Mouse (Mus musculus) cerebellum, postnatal 14 days (tissue): ENCODE measurements around the gene Daw1.
A peak's percentile ranks its signal among the peaks of the same experiment; 100 is the strongest.

Source experiments
- DNase-seq, 2 experiments: peaks; one replicate each; pipeline ENCODE4 v3.0.0; 2021; ENCODE audit warnings: mixed read lengths in 2 of 2

Daw1 gene

DNA sequence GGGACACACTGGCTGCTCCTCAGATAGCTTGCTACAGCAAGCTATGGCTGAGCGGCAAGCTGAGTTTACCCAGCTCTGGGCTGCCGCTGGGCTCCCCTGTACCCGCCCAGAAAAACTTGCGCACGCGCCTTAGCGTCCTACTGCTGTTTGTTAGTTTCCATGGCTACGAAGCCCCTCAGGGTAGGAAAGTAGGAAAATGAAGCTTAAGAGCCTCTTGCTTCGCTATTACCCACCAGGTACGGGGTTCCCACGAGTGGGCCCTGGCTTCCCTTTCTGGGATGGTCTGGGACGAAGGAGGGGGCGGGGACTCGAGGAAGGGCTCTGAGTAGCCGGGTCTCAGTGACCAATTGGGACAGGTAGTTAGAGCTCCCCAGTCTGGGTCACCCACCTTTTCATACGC is at the start of gene Daw1:
Gene Daw1 (plus strand): TSS at position 150 of the 400 bp plus-strand sequence.
- peak; percentile 73 to 80 for DNase-seq

DNA sequence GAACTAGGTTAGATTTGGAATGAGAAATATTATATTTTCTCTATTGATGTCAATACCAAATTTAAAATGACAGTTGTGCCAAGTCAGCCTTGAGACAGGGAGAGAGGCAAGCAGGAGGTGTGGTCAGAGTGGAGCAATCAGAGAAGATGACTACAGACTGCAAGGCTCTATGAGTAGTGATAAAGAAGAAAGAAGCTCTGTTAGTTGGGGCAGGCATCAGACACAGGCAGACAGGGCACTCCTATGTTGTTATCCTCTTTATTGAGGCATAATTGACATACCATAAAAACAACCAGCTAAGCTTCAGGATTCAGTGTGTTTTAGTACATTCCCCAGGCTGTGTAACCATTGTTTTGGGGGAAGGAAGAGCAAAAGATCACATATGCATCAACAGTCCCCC is 48.6 kb upstream of the Daw1 start:
- no peak for DNase-seq

DNA sequence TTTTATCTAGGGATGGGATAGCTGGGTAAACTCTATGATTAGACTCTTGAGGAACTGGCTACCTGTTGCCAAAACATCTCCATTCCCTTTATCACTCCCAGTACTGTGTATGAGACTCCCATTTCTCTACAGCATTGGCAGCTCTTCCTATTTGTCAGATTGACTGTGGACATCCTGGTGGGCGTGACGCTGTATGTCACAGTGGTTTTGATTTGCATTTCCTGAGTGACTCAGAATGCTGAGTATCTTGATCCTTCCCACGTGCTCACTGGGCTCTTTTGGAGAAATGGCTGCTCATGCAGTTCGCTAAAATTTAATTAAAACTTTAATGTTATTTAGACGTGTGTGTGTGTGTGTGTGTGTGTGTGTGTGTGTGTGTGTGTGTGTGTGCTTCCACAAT is 47.8 kb upstream of the Daw1 start:
- no peak for DNase-seq

DNA sequence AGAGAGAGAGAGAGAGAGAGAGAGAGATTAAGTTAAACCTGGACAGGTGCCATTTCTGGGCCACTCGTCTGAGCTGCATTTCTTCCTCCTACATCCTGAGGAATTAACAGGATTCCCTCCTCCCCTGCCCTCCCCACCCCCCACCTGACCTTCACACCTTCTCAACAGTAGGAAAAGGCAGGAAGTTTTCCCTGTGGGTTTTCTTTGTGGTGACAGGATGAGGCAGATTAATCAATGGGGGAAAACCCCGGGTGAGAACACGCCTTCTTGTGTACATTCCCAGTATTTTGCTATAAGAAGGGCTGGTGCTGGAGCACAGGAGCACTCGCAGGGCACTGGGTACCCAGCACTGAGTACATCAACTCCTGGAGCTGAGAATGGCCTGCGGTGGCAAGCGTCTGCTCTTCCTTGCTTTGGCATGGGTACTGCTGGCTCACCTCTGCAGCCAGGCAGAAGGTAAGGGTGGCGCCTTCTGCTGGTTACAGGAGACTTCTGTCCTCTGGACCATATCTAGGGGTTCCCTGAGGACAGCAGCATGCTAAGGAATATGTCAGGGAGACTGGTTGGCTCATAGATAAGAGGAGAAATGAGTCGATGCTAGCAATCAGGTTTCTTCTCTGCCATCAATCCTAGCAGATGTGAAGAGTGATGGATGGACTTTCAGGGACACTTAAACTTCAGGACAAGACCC is 43.0 kb upstream of the Daw1 start, which contains the start of gene Ccl20:
Gene Ccl20 (plus strand): TSS at position 320 of the 691 bp plus-strand sequence.
- DNase-seq = no peak

DNA sequence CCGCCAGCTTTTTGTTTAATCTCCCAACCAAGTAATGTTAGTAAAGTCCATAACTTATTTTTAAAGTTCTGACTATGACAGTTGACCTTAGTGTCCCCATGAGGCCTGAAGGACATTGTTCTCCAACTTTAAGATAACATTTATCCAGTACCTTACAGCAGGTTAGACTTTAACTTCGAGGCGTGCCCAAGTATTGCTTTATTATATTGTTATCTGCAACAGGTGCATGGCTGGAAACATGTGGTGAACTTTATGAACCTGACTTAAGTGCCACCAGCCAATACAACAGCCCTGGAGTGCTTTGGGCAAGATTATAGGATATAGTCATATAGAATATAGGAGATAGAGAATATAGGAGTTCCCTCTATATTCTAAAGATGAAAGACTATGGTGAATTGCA is 42.3 kb upstream of the Daw1 start:
- no peak for DNase-seq

DNA sequence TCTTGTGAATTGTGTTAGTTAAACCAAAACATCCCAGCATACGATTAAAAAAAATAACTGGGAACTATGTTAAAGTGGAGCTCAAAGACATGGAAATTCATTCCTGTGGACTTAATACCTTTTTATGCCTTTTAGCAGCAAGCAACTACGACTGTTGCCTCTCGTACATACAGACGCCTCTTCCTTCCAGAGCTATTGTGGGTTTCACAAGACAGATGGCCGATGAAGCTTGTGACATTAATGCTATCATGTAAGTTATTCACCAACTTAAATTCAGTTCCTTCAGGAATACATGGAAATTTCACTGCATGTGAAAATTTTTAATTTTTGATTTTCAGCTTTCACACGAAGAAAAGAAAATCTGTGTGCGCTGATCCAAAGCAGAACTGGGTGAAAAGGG is 41.9 kb upstream of the Daw1 start:
- DNase-seq = no peak

DNA sequence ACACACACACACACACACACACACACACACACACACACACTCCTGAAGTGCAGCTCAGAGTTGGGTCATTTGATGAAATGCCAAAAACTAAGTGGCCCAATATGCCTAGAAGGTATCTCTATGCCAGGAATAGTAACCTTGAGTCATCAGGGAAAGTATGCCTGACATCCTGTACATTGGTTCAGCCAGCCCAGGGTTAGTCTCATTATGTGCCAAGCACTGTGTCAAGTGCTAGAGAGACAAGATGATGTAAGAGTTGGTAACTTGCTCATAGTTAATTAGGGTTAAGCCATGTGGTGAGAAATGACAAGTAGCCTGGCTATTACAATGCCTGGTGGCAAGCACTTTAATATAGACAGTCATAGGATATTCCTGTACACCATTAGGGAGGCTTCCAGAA is 39.6 kb upstream of the Daw1 start:
- DNase-seq = no peak

DNA sequence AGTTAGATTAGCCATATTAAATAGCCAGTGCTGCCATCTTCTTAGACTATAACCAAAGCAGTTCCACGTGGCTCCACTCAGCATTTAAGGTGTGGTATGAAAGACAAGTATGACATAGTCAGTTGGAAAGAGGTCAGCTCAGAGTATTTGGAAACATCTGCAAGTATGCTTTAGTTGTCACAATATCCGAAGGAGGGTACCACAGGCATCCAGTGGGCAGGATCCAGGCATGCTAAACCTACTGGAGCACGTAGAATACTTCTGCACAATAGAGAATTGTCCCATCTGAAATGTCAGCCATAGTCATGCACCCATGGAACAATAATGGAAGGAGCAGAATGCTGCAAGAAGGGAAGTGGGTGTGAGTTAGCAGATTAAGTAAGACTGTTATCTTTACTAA is 39.2 kb upstream of the Daw1 start:
- no peak for DNase-seq

DNA sequence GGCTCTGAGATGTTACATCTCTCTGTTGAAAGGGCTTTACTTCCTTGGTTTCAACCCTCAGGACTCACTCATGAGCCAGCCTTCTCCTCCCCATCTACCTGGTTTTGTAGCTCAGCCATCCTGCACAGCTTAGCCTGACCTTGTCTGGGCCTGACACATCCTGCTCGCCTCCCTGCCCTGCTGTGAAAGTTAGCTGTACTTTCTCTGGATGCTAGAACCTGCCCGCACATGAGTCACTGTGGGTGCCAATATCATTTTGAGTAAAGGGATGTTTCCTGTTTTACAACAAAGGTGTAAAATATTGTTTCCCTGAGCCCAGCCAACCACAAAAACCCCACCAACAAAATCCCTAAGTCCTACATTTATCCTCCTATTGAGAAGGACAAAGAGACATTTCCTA is 36.4 kb upstream of the Daw1 start:
- no peak for DNase-seq

DNA sequence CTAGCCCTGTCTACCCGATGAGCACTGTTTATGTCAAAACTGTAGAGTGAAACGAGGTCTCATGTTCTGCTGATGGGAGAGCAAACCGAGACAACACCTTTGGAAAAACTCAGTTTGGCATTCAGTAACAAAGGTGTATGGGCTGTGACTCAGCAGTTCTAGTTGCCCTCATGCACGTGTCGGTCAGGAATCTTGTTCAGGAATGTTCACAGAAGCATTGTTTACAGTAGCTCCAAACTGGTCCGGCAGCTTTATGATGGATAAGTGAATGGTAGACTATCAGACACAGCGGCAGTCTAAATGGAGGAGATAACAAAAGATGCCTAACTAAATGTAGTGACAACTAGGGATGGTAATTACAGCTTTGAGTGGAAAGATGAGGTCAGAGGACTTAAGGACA is 23.7 kb upstream of the Daw1 start:
- no peak for DNase-seq

DNA sequence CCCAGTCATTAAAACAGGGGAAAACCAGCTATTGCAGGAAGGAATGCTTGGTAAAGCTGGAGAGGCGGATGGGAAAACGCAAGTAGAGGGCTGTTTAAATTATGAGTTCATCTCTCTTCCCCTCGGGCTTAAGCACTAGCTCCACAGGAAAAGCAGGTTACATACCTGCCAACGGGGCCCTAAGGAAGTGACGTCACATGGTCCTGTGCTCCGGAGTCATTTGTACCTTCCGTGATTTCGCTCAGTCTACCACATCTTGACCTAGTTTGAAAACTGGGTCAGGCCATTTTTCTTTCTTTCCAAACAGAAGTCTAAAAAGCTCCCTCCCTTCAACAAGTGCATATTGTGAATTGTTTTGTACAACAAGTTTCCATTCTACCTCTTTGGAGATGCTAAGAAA is 21.7 kb upstream of the Daw1 start:
- no peak for DNase-seq

DNA sequence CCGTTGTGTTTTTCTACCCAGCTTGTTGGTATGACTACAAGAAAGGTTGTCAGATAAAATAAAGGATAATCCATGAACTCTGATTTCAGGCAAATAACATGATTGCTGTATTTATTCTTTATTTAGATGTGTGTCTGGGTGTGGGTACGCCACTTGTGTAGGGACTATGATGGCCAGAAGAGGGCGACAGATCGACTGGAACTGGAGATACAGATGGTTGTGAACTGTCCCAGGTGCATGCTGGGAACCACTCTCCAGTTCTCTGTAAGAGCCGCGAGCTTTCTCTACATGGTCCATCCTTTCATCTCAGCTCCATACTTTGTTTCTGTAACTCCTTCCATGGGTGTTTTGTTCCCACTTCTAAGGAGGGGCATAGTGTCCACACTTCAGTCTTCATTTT is 20.8 kb upstream of the Daw1 start:
- DNase-seq = no peak

DNA sequence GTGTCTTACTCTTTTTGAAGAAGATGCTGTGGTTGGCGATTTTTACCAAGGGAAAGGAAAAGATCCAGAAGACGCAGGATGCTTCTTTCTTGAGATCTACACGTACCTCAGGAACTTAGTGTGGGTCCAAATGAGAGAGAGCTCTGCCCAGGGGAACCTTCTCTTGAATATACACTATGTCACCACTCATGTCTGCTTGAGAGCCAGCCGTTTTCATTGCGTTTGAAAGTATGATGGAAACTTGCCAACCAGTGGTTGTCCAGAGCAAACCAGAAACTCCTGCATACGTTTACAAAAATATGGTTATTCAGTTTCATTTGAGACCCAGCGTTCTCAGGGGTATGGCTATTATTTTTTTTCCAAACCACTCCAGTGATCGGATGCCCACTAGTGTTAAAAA is 18.0 kb upstream of the Daw1 start:
- DNase-seq = no peak

DNA sequence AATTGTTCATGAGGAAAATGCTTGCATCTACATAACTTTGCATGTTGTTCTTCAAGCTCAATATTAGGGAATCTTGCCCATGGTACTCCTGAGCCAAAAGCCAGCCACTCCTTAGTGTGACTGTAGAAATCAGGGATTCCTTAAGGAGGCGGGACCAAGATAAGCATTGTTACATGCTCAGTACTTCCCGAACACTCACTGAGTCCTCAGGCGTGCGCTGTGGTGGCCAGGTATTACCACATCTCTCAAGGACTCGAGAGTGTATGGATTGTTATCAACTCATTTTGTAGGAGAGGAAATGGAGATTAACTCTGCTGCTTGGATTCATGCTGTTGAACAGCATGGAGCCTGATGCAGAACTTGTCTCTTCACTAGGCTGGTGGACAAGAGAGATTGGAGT is 17.5 kb upstream of the Daw1 start:
- no peak for DNase-seq

DNA sequence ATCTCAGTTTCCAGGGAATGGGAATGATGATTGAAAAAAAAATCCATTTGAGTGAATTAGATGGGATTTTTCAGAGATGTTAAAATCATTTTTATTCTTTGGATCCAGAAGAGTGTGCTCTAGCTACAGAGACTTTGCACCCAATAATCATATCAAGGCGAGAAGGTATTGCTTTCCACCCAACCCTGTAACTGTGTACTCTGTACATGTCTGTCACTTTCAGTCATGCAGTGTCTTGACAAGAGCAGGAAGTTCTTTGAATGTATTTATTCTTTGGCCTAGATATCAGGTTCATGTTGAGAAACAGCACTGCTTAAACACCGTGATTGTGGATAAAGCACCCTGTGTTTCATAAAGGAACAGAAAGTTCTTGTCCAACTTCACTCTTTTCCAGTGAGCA is 13.0 kb upstream of the Daw1 start:
- no peak for DNase-seq

DNA sequence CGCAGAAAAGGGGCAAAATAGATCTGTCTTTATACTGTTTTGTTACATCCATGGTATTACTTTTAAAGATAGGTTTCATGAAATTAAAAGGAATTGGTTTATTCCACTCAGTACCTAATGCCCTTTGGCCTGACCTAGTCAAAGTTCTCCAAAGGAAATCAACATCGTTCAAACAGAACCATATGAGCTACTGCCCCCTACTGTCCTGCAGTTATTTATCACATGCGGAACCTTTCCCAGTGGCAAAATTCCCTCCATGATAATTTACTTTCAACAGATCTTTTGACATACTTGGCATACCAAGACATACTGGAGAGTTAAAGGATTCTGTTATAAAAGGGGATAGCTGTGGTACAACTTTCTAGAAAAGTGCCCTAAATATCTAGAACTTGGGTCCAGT is 9.3 kb upstream of the Daw1 start:
- no peak for DNase-seq

DNA sequence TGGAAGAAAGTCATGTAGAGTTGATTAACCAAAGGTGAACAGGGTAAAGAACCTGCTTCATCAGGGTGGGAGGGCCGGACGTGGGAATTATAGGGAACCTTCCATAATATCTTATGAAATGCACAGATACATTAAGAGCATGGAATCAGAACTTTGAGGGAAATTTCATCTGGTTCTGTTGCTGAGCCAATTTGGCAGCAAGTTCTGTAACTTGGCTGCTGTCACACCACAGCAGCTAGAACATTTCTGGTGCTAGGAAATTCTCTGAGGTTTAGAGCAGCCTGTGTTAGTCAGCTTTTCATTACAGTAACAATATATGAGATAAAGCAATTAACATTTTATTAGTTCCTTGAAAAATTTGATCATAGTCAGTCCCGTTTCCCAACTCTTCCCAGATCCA is 6.6 kb upstream of the Daw1 start:
- DNase-seq = no peak

DNA sequence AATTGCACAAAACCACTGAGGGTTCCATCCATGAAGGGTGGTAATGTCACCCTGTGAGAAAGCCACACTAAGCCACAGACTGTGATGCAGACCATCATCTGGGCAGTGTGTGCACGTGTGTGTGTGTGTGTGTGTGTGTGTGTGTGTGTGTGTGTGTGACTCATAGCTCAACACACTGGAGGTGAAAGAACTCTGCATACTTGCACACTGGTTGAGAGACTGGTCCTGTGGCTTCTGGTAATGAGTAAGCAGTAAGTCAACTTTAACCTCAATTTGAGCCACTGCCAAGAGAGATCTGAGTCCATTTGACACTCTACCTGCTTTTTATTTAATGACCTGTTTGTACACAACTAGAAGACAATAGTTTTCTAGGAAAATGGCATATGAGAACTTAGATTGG is 2.7 kb upstream of the Daw1 start:
- no peak for DNase-seq

DNA sequence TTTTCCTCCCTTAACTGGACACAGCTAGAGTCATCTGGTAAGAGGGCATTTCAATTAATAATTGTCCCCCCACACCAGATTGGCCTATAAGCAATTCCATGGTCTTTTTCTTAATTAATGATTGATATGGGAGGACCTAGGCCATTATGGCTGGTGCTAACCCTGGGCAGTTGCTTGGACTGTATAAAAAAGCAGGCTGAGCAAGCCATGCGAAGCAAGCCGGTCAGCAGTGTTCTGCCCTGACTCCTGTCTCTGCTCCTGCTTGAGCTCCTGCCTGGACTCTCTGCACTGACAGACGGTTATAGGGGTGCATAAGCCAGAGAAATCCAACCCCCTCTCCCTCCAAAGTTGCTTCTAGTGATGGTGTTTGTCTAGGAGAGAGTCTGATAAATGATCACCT is 2.1 kb downstream of the Daw1 start:
- DNase-seq = no peak

DNA sequence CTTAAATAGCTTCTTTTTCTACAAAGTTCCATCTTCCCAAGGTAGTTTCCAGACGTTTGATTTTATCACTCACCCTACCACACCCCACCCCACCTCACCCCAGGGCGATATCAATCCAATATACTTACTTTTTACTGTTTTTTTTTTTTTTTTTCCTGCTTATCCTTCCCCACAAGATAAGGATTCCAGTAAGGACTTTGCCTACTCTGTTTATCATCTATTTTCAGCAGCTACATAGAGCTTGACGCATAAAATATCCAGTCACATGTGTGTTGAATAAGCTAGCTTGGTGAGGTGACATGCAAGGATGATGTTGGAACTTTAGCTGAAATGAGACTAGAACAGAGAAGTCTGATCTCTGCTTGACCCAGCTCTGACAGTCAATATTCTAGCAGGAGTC is 4.5 kb downstream of the Daw1 start:
- no peak for DNase-seq

DNA sequence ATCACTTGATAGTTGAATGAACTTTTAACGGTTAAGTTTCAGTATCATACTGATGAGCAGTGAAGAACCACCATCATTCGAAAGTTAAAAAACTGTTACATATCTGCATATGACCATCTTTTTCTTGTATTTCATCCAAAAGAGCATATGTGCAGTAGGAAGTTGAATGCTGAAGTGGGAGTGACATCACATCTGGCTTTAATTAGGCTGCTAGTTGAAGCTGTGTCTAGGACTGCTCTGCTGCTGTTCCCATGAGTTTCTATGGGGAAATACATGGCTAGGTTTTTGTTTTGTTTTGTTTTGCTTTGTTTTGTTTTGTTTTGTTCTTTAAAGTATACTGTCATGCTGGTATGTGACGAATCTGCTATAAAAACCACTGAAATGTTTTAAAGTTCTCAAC is 9.6 kb downstream of the Daw1 start:
- no peak for DNase-seq

DNA sequence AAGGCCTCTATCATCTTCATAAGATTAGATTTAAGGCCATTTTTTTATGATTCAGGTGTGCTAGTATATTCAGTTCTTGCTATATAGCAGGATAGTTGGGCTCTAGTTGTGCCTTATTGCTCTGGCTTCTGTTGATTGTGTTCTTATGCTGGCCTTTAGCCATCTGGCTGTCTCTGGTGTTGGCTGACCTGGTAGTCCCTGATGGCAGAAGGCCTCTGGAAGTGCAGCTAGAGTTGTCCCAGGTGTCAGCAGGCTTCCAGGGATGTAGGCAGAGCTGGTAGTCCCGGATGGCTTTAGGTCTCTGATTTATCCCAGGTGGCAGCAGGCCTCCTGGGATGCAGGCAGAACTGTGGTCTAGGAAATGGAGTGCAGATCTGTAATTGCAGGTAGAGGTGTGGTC is 16.4 kb downstream of the Daw1 start:
- peak; percentile 12 to 30 for DNase-seq

DNA sequence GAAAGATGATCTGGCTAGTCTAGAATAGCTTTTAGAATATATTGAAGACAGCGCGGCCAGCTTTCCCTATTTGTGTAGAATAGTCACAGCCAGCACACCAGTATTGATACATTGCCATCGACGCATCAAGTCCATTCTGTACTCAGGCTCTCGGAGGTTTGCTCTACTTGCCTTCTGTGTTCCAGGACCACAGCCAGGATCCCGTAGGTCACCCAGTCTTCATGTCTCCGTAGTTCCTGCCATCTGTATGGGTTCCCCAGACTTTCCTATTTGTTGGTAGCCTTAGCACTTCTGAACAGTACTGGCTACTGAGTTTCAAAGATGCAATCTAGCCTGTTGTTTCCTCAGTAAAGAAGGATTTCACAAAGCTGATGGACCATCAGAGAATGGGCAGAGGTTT is 20.0 kb downstream of the Daw1 start:
- DNase-seq = peak; percentile 18 to 32

DNA sequence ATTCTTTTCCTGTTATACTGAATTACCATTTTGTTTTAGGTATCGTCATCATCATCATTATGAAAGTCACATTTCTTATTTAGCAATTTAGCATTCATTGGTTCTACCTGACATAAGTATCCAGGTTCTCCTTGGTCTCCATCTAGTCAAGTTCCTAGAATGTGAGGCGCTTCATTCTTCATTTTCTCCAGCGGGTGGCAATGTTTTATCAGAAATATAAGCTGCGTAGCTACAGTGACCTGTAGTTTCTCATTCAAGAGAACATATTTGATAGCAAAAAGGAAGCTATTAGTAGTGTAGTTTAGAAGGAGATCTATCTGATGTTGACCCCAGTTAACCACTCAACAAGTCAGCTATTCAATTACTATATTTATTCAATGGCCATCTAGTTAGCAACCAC is 21.9 kb downstream of the Daw1 start:
- peak; percentile 53 to 69 for DNase-seq

DNA sequence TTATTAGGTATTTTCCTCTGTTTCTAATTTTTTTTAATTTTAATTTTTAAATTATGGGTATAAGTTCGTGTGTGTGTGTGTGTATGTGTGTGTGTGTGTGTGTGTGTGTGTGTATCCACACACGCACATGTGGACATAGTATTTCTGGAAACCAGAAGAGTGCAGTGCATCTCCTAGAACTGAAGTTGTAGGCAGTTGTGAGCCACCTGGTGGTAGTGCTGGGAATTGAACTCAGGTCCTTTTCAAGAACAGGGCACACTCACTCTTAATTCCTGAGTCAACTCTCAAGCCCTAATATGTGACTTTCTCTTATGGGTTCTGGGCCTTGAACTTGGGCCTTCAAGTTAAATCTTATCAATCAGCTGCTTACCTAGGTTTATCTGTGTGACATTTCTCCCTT is 27.6 kb downstream of the Daw1 start:
- DNase-seq = peak; percentile 49 to 65

DNA sequence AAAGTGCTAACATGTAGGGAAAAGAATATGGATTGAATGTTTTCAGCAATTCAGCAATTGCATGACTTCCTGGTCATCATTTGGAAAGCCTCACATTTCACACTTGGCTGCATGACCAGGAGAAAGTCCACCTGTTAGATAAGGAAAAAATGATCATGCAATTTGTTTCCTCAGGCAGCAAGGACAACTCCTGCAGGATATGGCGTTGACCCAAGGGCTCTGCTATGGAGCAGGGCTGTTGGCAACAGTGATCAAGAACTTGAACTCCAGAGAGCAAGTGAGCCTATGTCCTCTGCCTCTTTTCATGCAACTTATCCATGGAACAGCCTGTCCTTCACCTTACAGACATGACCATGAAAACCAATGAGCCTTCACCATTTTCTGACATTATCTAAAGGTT is 50.4 kb downstream of the Daw1 start:
- DNase-seq = peak; percentile 34 to 42
